Mouse (Mus musculus): ENCODE measurements at regions not wholly inside any gene's neighbourhood (a gene's known extent, or its start where the extent isn't known, plus 50 kb on each side); places are given as distances from the start of the nearest gene placed in this dataset.

GRCm38 (mm10) chr8:91866076-91866475 is 64.2 kb upstream of the Irx3 start:
- no peak for TF ChIP-seq POLR2A (IDR thresholded peaks at IDR 0.05; ENCODE audit: low read depth, low read length)
- TF ChIP-seq CTCF (conservative IDR thresholded peaks at IDR 0.05; ENCODE audit: insufficient read depth, insufficient read length, low read depth, low read length): no peak

All from kidney, adult 2 months (tissue).